Mouse (Mus musculus): ENCODE data around the gene Nadsyn1. TPM values are rescaled to one million over a fixed set of nuclear protein-coding genes. Genes with fewer than 3 reads are reported as not detected.

Nadsyn1 gene
- polyA plus RNA-seq, 2 experiments, result 5.5 to 14.0 TPM

DNA sequence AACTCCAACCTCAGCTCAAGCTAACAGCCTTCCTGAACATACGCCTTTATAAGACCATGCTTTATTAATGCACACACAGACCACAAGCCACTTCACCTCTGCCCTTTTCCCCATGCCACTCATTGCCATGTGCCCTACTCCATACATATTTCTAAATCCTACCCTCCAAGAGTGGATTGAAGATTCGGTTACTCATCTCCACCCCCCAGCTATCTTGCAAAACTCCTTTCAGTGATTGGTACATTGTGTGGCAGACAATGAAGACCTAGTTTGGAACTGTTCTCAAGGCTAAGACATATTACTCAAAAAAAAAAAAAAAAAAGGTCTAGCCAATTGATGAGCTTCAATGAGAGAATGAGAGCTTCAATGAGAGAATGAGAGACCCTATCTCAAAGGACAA is 4.3 kb upstream of the Nadsyn1 start:
- H3K4me2 ChIP-seq (replicated peaks; ENCODE audit: low read depth, low read length, severe bottlenecking), result no peak overlapping the region
- no peak overlapping the region for H3K4me3 ChIP-seq (replicated peaks; ENCODE audit: low read length)
- H3K27ac ChIP-seq (replicated peaks; ENCODE audit: low read depth, low read length), result no peak overlapping the region
- no peaks in the 10 kb centered on the region for H3K9me3 ChIP-seq (ENCODE audit: control insufficient read depth, low read length)
- H3K36me3 ChIP-seq (ENCODE audit: control insufficient read depth, insufficient read depth, low read length), result no peaks in the 10 kb centered on the region
- ATAC-seq (ENCODE audit: low FRiP score, low read depth) (no peak), DNase-seq (ENCODE audit: low spot score) (no peak)
- TF ChIP-seq POLR2A (IDR thresholded peaks at IDR 0.05; ENCODE audit: borderline replicate concordance, extremely low read depth, insufficient read depth, insufficient read length), result no peak
- peaks cover 12% of the 10 kb centered on the region for H3K4me1 ChIP-seq (ENCODE audit: control insufficient read depth, insufficient read depth, low read length)
- no peak overlapping the region for H3K9ac ChIP-seq (ENCODE audit: low read depth, low read length, severe bottlenecking)
- WGBS, result 86% methylated on average over 2 of the region's 2 CpGs
- H3K27me3 ChIP-seq (ENCODE audit: control insufficient read depth, insufficient read depth, low read length), result no peaks in the 10 kb centered on the region

DNA sequence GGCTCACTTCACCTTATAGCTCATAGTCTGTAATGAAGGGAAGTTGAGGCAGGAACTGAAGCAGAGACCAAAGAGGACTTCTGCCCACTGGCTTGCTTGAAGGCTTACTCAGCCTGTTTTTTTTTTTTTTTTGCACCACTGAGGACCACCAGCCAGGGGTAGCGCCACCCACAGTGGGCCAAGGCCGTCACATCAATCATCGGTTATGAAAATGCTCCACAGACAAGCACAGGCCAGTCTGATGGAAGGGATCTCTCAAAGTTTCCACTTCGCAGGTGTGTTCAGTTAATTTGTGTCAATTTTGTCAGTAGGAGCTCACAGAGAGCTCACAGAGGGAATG is 587 bp upstream of the Nadsyn1 start:
- H3K4me3 ChIP-seq (replicated peaks; ENCODE audit: low read length), result peak overlapping the region; percentile 60
- DNase-seq (ENCODE audit: low spot score) (no peak), ATAC-seq (ENCODE audit: low FRiP score, low read depth) (no peak; the same call in 1 of the 2 replicates)
- H3K36me3 ChIP-seq (ENCODE audit: control insufficient read depth, insufficient read depth, low read length), result peaks cover 7% of the 10 kb centered on the region
- peak overlapping the region; percentile 59 for H3K27ac ChIP-seq (replicated peaks; ENCODE audit: low read depth, low read length)
- no peaks in the 10 kb centered on the region for H3K9me3 ChIP-seq (ENCODE audit: control insufficient read depth, low read length)
- H3K4me2 ChIP-seq (replicated peaks; ENCODE audit: low read depth, low read length, severe bottlenecking), result peak overlapping the region; percentile 63
- no peaks in the 10 kb centered on the region for H3K27me3 ChIP-seq (ENCODE audit: control insufficient read depth, insufficient read depth, low read length)
- WGBS, result 80% methylated on average over 4 of the region's 4 CpGs
- H3K4me1 ChIP-seq (ENCODE audit: control insufficient read depth, insufficient read depth, low read length), result peaks cover 5% of the 10 kb centered on the region
- no peak for TF ChIP-seq POLR2A (IDR thresholded peaks at IDR 0.05; ENCODE audit: borderline replicate concordance, extremely low read depth, insufficient read depth, insufficient read length)
- H3K9ac ChIP-seq (ENCODE audit: low read depth, low read length, severe bottlenecking), result 0 out of 2 replicates have a peak overlapping the region, but pooled peaks have one; percentile 40

DNA sequence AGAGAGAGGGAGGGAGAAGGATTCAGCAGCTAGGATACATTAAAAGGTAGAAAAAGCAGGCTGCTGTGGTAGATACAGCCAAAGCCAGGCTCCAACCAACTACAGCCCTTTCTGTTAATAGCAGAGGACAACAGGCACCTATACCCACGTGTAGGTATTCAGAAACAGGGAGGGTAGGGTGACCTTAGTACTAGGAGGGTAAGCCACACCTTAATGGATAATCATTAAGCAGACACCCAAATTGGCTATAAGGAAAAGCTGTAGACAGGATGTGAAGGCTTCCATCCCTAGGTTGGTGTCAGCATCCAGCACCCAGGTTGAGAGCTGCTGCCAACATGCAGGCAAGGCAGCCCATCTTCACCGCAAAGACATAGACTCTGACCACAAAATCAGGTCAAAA is 1.4 kb downstream of the Nadsyn1 start:
- H3K9me3 ChIP-seq (ENCODE audit: control insufficient read depth, low read length), result no peaks in the 10 kb centered on the region
- H3K4me2 ChIP-seq (replicated peaks; ENCODE audit: low read depth, low read length, severe bottlenecking), result no peak overlapping the region
- 87% methylated on average over 2 of the region's 2 CpGs for whole genome bisulfite sequencing
- H3K27ac ChIP-seq (replicated peaks; ENCODE audit: low read depth, low read length), result no peak overlapping the region
- no peaks in the 10 kb centered on the region for H3K27me3 ChIP-seq (ENCODE audit: control insufficient read depth, insufficient read depth, low read length)
- ATAC-seq (ENCODE audit: low FRiP score, low read depth) (no peak), DNase-seq (ENCODE audit: low spot score) (no peak)
- TF ChIP-seq POLR2A (IDR thresholded peaks at IDR 0.05; ENCODE audit: borderline replicate concordance, extremely low read depth, insufficient read depth, insufficient read length), result no peak
- H3K4me1 ChIP-seq (ENCODE audit: control insufficient read depth, insufficient read depth, low read length), result peaks cover 5% of the 10 kb centered on the region
- H3K4me3 ChIP-seq (replicated peaks; ENCODE audit: low read length), result no peak overlapping the region
- peaks cover 10% of the 10 kb centered on the region for H3K36me3 ChIP-seq (ENCODE audit: control insufficient read depth, insufficient read depth, low read length)
- no peak overlapping the region for H3K9ac ChIP-seq (ENCODE audit: low read depth, low read length, severe bottlenecking)

DNA sequence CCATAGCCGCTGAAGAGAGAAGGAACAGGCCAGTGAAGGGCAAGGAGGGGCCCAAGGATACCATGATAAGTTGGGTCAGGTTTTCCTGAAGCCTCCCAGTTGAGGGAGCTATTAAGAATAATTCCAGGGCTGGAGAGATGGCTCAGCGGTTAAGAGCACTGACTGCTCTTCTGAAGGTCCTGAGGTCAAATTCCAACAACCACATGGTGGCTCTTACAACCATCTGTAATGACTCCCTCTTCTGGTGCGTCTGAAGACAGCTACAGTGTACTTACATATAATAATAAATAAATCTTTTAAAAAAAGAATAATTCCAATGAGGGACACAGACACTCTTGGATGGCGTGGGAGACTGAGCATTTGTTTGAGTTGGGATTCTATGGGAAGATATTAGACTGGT is 3.4 kb downstream of the Nadsyn1 start:
- DNase-seq (ENCODE audit: low spot score) (no peak), ATAC-seq (ENCODE audit: low FRiP score, low read depth) (no peak)
- Histone ChIP-seq H3K9me3 (ENCODE audit: control insufficient read depth, low read length) (no peaks in the 10 kb centered on the region), H3K4me3 (replicated peaks; ENCODE audit: low read length) (no peak overlapping the region), H3K9ac (ENCODE audit: low read depth, low read length, severe bottlenecking) (no peak overlapping the region), H3K36me3 (ENCODE audit: control insufficient read depth, insufficient read depth, low read length) (peaks cover 26% of the 10 kb centered on the region), H3K4me1 (ENCODE audit: control insufficient read depth, insufficient read depth, low read length) (peaks cover 5% of the 10 kb centered on the region), H3K27me3 (ENCODE audit: control insufficient read depth, insufficient read depth, low read length) (no peaks in the 10 kb centered on the region), H3K27ac (replicated peaks; ENCODE audit: low read depth, low read length) (no peak overlapping the region), H3K4me2 (replicated peaks; ENCODE audit: low read depth, low read length, severe bottlenecking) (no peak overlapping the region)
- TF ChIP-seq POLR2A (IDR thresholded peaks at IDR 0.05; ENCODE audit: borderline replicate concordance, extremely low read depth, insufficient read depth, insufficient read length), result no peak
- WGBS, result 82% methylated on average over 4 of the region's 4 CpGs

DNA sequence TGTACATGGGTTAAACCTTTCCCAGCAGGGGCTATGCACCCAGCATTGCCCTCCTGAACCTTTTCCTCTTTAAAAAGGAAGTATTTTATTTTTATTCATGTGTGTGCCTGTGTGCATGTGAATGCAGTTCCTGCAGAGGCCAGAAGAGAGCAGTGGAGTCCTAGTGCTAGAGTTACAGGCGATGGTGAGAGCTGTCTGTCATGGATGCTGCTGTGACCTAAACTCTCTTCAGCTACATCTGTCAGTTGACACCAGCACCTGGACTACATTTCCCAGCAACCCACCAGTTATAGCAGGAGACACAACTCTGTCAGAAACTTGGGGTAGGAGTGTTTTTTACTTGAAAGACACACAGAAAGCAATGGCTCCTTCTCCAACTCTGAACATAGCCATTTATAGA is 13.7 kb downstream of the Nadsyn1 start:
- 50% methylated on average over 1 of the region's 1 CpGs for WGBS

DNA sequence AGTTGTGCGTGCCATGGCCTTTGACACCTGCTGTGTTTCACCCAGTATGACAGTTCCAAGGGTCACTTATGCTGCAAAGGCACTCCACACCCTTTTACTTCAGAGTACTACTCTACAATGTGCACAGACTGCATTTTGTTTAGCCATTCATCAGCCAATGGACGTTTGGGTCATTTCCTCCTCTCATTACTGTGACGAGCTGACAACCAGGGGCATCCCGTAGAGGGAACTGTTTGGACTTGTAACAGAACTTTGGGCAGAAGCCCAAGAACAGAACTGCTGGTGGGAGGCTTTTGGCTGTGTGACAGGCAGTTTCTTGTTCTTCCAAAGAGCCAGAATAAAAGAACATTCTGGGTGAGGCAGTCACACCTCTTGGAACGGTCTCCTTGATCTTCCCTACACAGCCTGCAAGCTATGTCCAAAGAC is 17.4 kb downstream of the Nadsyn1 start:
- Histone ChIP-seq H3K9me3 (ENCODE audit: control insufficient read depth, low read length) (no peaks in the 10 kb centered on the region), H3K4me2 (replicated peaks; ENCODE audit: low read depth, low read length, severe bottlenecking) (no peak overlapping the region), H3K9ac (ENCODE audit: low read depth, low read length, severe bottlenecking) (no peak overlapping the region), H3K27ac (replicated peaks; ENCODE audit: low read depth, low read length) (no peak overlapping the region), H3K4me1 (ENCODE audit: control insufficient read depth, insufficient read depth, low read length) (no peaks in the 10 kb centered on the region), H3K4me3 (replicated peaks; ENCODE audit: low read length) (no peak overlapping the region), H3K36me3 (ENCODE audit: control insufficient read depth, insufficient read depth, low read length) (peaks cover 76% of the 10 kb centered on the region), H3K27me3 (ENCODE audit: control insufficient read depth, insufficient read depth, low read length) (no peaks in the 10 kb centered on the region)
- no peak for TF ChIP-seq POLR2A (IDR thresholded peaks at IDR 0.05; ENCODE audit: borderline replicate concordance, extremely low read depth, insufficient read depth, insufficient read length)
- WGBS, result 73% methylated on average over 5 of the region's 5 CpGs
- no peak for ATAC-seq (ENCODE audit: low FRiP score, low read depth)
- no peak for DNase-seq (ENCODE audit: low spot score)

More for the DNA sequence above, 13.7 kb downstream of the Nadsyn1 start:
- Histone ChIP-seq H3K27me3 (ENCODE audit: control insufficient read depth, insufficient read depth, low read length) (no peaks in the 10 kb centered on the region), H3K4me1 (ENCODE audit: control insufficient read depth, insufficient read depth, low read length) (no peaks in the 10 kb centered on the region), H3K36me3 (ENCODE audit: control insufficient read depth, insufficient read depth, low read length) (peaks cover 83% of the 10 kb centered on the region), H3K9ac (ENCODE audit: low read depth, low read length, severe bottlenecking) (no peak overlapping the region), H3K4me2 (replicated peaks; ENCODE audit: low read depth, low read length, severe bottlenecking) (no peak overlapping the region), H3K27ac (replicated peaks; ENCODE audit: low read depth, low read length) (no peak overlapping the region), H3K4me3 (replicated peaks; ENCODE audit: low read length) (no peak overlapping the region), H3K9me3 (ENCODE audit: control insufficient read depth, low read length) (no peaks in the 10 kb centered on the region)
- ATAC-seq (ENCODE audit: low FRiP score, low read depth) (no peak), DNase-seq (ENCODE audit: low spot score) (no peak)
- TF ChIP-seq POLR2A (IDR thresholded peaks at IDR 0.05; ENCODE audit: borderline replicate concordance, extremely low read depth, insufficient read depth, insufficient read length), result no peak
